Mouse (Mus musculus): ENCODE results near the gene Crtc2.

DNA sequence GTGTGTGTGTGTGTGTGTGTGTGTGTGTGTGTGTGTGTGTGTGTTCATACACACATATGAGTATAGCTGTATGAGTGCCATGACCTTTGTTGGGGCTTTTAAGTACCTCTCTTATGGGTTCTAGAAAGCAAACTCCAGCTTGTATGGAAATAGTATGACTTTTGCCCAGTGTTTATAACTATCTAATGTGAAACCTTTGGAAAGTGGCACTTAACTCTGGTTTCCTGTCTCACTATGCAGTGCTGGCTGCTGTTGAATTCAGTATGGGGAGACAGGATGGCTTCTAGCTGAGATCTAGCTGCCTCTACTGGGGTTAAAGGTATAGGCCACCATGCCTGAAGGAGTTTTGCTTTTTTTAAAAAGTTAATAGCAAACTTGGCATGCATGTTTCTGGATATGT, 55.6 kb downstream of the Crtc2 start:
- TF ChIP-seq CTCF (IDR thresholded peaks at IDR 0.05; ENCODE audit: insufficient read depth, low read length) (no peak), POLR2A (IDR thresholded peaks at IDR 0.05; ENCODE audit: borderline replicate concordance, extremely low read depth, low read depth, low read length) (no peak)
